ENCODE assay signal across 12 mouse cellular contexts in genomic region chr15:79414513-79414912, GRCm38 (mm10). TPM values are rescaled to one million over a fixed set of nuclear protein-coding genes. Genes with fewer than 3 reads are reported as not detected.
DNase-seq lines count a peak whose midpoint lies in the region; ATAC-seq and TF ChIP-seq lines count a peak whose summit lies in the region.
"Had no signal": no experiment of that assay in that cellular context is flagged by ENCODE, and none has a peak within 500 bp of the region (broad histone marks: within the 10 kb centered on the region; RNA-seq: fewer than 3 reads in every experiment).

No protein-coding gene starts in this region.

- H3K27me3 ChIP-seq in megakaryocyte, embryonic 14.5 days (replicated peaks): no peaks in the 10 kb centered on the region
- H3K27me3 ChIP-seq: midbrain, embryonic 13.5 days had no signal

- TF ChIP-seq CTCF in bone marrow macrophage, adult 2 months (IDR thresholded peaks at IDR 0.05; ENCODE audit: low read depth, low read length): no peak

- H3K4me3 ChIP-seq in bone marrow macrophage, adult 2 months (ENCODE audit: insufficient read depth, low read length): no peak overlapping the region
- H3K4me3 ChIP-seq in megakaryocyte, embryonic 14.5 days (replicated peaks): peak overlapping the region; percentile 56
- H3K4me3 ChIP-seq: midbrain, embryonic 13.5 days had no signal

- no peak; the same call in 1 of the 2 replicates for TF ChIP-seq POLR2A in bone marrow macrophage, adult 2 months (IDR thresholded peaks at IDR 0.05; ENCODE audit: borderline replicate concordance, low read depth, low read length)

- peaks cover 4% of the 10 kb centered on the region; the same call in 1 of the 2 replicates for H3K9me3 ChIP-seq in megakaryocyte, embryonic 14.5 days
- H3K9me3 ChIP-seq: midbrain, embryonic 13.5 days had no signal

- peak overlapping the region; percentile 73 for H3K27ac ChIP-seq in bone marrow macrophage, adult 2 months (ENCODE audit: insufficient read depth, low read depth, low read length)
- H3K27ac ChIP-seq: midbrain, embryonic 13.5 days had no signal

- no peak for ATAC-seq in cerebellum, adult (ENCODE audit: insufficient number of reproducible peaks, low FRiP score, low TSS enrichment)
- ATAC-seq: midbrain, embryonic 13.5 days had no signal

- peaks cover 31% of the 10 kb centered on the region for H3K36me3 ChIP-seq in megakaryocyte, embryonic 14.5 days (replicated peaks; ENCODE audit: low read length)

- H3K4me1 ChIP-seq in bone marrow macrophage, adult 2 months (ENCODE audit: control insufficient read depth, insufficient read depth, low read length): peaks cover 24% of the 10 kb centered on the region
- H3K4me1 ChIP-seq in megakaryocyte, embryonic 14.5 days: peaks cover 31% of the 10 kb centered on the region
- H3K4me1 ChIP-seq: midbrain, embryonic 13.5 days had no signal

- DNase-seq in layer of hippocampus, adult 9-11 months: peak; percentile 58
- DNase-seq in layer of hippocampus, adult 11-12 months (ENCODE audit: low spot score): no peak
- DNase-seq in B cell, adult 2 months: peak; percentile 34 to 45
- no peak for DNase-seq in cerebellum, postnatal 10 days
- DNase-seq in right cerebral cortex, postnatal 25 days: no peak
- DNase-seq: adrenal gland, postnatal 10 days; cerebellum, postnatal 36 days; kidney, adult 9 months had no signal

RNA-seq across cellular contexts. Expression of gene Tmem184b, which starts 11.1 kb away (rescaled TPM):
- 48.1 and 51.2 TPM in 2 replicates for polyA plus RNA-seq in bone marrow macrophage, adult 2 months (2012; ENCODE audit: insufficient read depth, insufficient read length, missing spikeins)
- polyA plus RNA-seq in megakaryocyte, embryonic 14.5 days (2012; ENCODE audit: insufficient read depth, low replicate concordance): 58.6 and 91.9 TPM in 2 replicates

RNA-seq across cellular contexts. Expression of gene Csnk1e, which starts 40.9 kb away (rescaled TPM):
- 60.7 and 61.8 TPM in 2 replicates for polyA plus RNA-seq in bone marrow macrophage, adult 2 months (2012; ENCODE audit: insufficient read depth, insufficient read length, missing spikeins)
- 77.4 and 115 TPM in 2 replicates for polyA plus RNA-seq in megakaryocyte, embryonic 14.5 days (2012; ENCODE audit: insufficient read depth, low replicate concordance)

Comparison
In these comparisons a context has a peak if more than half of its experiments do, and no peak if none do; other contexts are left out.
1. DNase-seq: peak in layer of hippocampus, adult 9-11 months (single experiment) and B cell, adult 2 months (2 of 2); none in layer of hippocampus, adult 11-12 months (single experiment), cerebellum, postnatal 10 days (0 of 2) and right cerebral cortex, postnatal 25 days (single experiment).